Mouse (Mus musculus): ENCODE measurements around the gene Tctn1. TPM values are rescaled to one million over a fixed set of nuclear protein-coding genes. Genes with fewer than 3 reads are reported as not detected.

The Tctn1 gene
- total RNA-seq, 2 experiments from 2014 or later = 1.8 to 2.0 TPM

- DNase-seq = no peak
- H3K27ac ChIP-seq = no peak overlapping the region
- intact Hi-C loops (cut with DNase I) = no loop called here
- H3K4me3 ChIP-seq = no peak overlapping the region
- no peak for TF ChIP-seq CTCF (IDR thresholded peaks at IDR 0.05)
Observed at GRCm38 (mm10) chr5:122201904-122202303, 62.4 kb downstream of the Tctn1 start.

GRCm38 (mm10) chr5:122200872-122201271 is 63.4 kb downstream of the Tctn1 start:
- TF ChIP-seq CTCF (IDR thresholded peaks at IDR 0.05) = no peak
- no peak for DNase-seq
- no peak overlapping the region for H3K27ac ChIP-seq
- intact Hi-C loops (cut with DNase I) = no loop called here
- H3K4me3 ChIP-seq = no peak overlapping the region

GRCm38 (mm10) chr5:122192347-122192746 is 71.9 kb downstream of the Tctn1 start:
- no peak overlapping the region for H3K4me3 ChIP-seq
- no peak for DNase-seq
- TF ChIP-seq CTCF (IDR thresholded peaks at IDR 0.05) = no peak
- intact Hi-C loops (cut with DNase I) = no loop called here
- H3K27ac ChIP-seq = no peak overlapping the region

GRCm38 (mm10) chr5:122191269-122192063 is 72.8 kb downstream of the Tctn1 start:
- intact Hi-C loops (cut with DNase I) = no loop called here
- DNase-seq = no peak

GRCm38 (mm10) chr5:122190465-122190864 is 73.8 kb downstream of the Tctn1 start:
- intact Hi-C loops (cut with DNase I) = no loop called here
- Histone ChIP-seq H3K27ac (no peak overlapping the region), H3K4me3 (no peak overlapping the region)
- no peak for DNase-seq
- TF ChIP-seq CTCF (IDR thresholded peaks at IDR 0.05) = no peak

More at GRCm38 (mm10) chr5:122191269-122192063, 72.8 kb downstream of the Tctn1 start:
- Histone ChIP-seq H3K4me3 (no peak overlapping the region), H3K27ac (no peak overlapping the region)
- no peak for TF ChIP-seq CTCF (IDR thresholded peaks at IDR 0.05)

- intact Hi-C loops (cut with DNase I) = no loop called here
- no peak overlapping the region for H3K4me3 ChIP-seq
- H3K27ac ChIP-seq = no peak overlapping the region
- no peak for TF ChIP-seq CTCF (IDR thresholded peaks at IDR 0.05)
- DNase-seq = peak; percentile 58
Observed at GRCm38 (mm10) chr5:122189115-122189514, 75.1 kb downstream of the Tctn1 start.

Other genes with a start within 250 kb of the Tctn1 start
- gene Cux2, start 214.4 kb downstream of the Tctn1 start, total RNA-seq (2021) = 1 to 10 TPM; 3.9 to 6.0 TPM
- 1,000 to 10,000 TPM in 1 of 2 experiments, 100 to 1,000 TPM in 1; 776 to 2,566 TPM for gene Myl2, start 163.5 kb downstream of the Tctn1 start, total RNA-seq (2021)
- not detected for gene Ccdc63, start 123.6 kb downstream of the Tctn1 start, total RNA-seq (2021)
- 100 to 1,000 TPM; 154 to 155 TPM for gene Ppp1cc, start 106.2 kb downstream of the Tctn1 start, total RNA-seq (2021)
- under 1 TPM; 0.28 to 0.61 TPM for gene Hvcn1, start 57.7 kb downstream of the Tctn1 start, total RNA-seq (2021)
- 100 to 1,000 TPM; 103 to 115 TPM for gene Pptc7, start 19.9 kb upstream of the Tctn1 start, total RNA-seq (2021)
- under 1 TPM; 0.38 to 0.45 TPM for gene Rad9b, start 89.8 kb upstream of the Tctn1 start, total RNA-seq (2021)
- gene Vps29, start 89.9 kb upstream of the Tctn1 start, total RNA-seq (2021) = 10 to 100 TPM; 35.0 to 46.0 TPM
- gene Gpn3, start 107.4 kb upstream of the Tctn1 start, total RNA-seq (2021) = 10 to 100 TPM; 22.1 to 28.5 TPM
- gene Fam216a, start 107.9 kb upstream of the Tctn1 start, total RNA-seq (2021) = 1 to 10 TPM; 4.9 to 5.5 TPM
- 10 to 100 TPM; 45.2 to 62.8 TPM for gene Arpc3, start 127.4 kb upstream of the Tctn1 start, total RNA-seq (2021)
- gene Anapc7, start 157.2 kb upstream of the Tctn1 start, total RNA-seq (2021) = 10 to 100 TPM; 14.3 to 16.8 TPM
- 100 to 1,000 TPM; 387 to 963 TPM for gene Atp2a2, start 237.8 kb upstream of the Tctn1 start, total RNA-seq (2021)

Data from gastrocnemius, adult 2 months (tissue).